Mouse (Mus musculus) lung, embryonic 16.5 days (tissue): ENCODE results near the gene Ip6k3. TPM values are rescaled to one million over a fixed set of nuclear protein-coding genes. Genes with fewer than 3 reads are reported as not detected.
A peak's percentile ranks its signal among the peaks of the same experiment; 100 is the strongest.

ENCODE experiments used
- ATAC-seq: fragments of 200-750 bp; cut with Nextera tagmentation; 2 replicates; pipeline ENCODE4 v1.8.0; 2017; ENCODE audit warnings: low read depth, mild to moderate bottlenecking, moderate library complexity
- H3K27ac ChIP-seq: fragments of 300-500 bp; sonication (generic); 2 replicates; pipeline ENCODE4 v1.5.1; 2014; ENCODE audit warnings: mild to moderate bottlenecking, control low read depth, low read length
- H3K27me3 ChIP-seq: fragments of 300-500 bp; sonication (generic); 2 replicates; pipeline ENCODE4 v1.6.1; 2014; ENCODE audit warnings: low read depth, low read length, mixed read lengths; ENCODE audit not compliant: control insufficient read depth, insufficient read depth
- H3K36me3 ChIP-seq: fragments of 300-500 bp; sonication (generic); 2 replicates; pipeline ENCODE4 v1.6.1; 2014; ENCODE audit warnings: low read length; ENCODE audit not compliant: control insufficient read depth, insufficient read depth
- H3K4me1 ChIP-seq: fragments of 300-500 bp; sonication (generic); replicated peaks from 2 replicates; pipeline ENCODE4 v1.6.1; 2014; ENCODE audit warnings: low read length, mixed read lengths; ENCODE audit not compliant: control insufficient read depth, insufficient read depth
- H3K4me2 ChIP-seq: fragments of 300-500 bp; sonication (generic); 2 replicates; pipeline ENCODE4 v1.6.1; 2014; ENCODE audit warnings: low read depth, low read length, control low read depth
- H3K4me3 ChIP-seq: fragments of 300-500 bp; sonication (generic); 2 replicates; pipeline ENCODE4 v1.5.1; 2014; ENCODE audit warnings: mild to moderate bottlenecking, low read length, control low read depth
- H3K9ac ChIP-seq: fragments of 300-500 bp; sonication (generic); 2 replicates; pipeline ENCODE4 v1.6.1; 2014; ENCODE audit warnings: low read length, control low read depth
- H3K9me3 ChIP-seq: fragments of 300-500 bp; sonication (generic); 2 replicates; pipeline ENCODE4 v1.6.1; 2016; ENCODE audit warnings: low read length; ENCODE audit not compliant: control insufficient read depth
- WGBS: fragments of 180-500 bp; shearing (Covaris S2); extraction: QIAGEN DNeasy Blood & Tissue Kit; methylation state at CpG from one replicate; pipeline ENCODE4 v1.1.7; 2014; 5-methylcytosine and 5-hydroxymethylcytosine counted together
- polyA plus RNA-seq: library from polyadenylated mRNA; unstranded; fragments of >200 nt; fragmentation: Nextera tagmentation; extraction: Ambion mirVana; gene quantifications from 2 replicates; pipeline ENCODE4 v1.2.1, GENCODE M21; 2015

The Ip6k3 gene
- 0.16 and 0.43 TPM in 2 replicates for polyA plus RNA-seq

DNA sequence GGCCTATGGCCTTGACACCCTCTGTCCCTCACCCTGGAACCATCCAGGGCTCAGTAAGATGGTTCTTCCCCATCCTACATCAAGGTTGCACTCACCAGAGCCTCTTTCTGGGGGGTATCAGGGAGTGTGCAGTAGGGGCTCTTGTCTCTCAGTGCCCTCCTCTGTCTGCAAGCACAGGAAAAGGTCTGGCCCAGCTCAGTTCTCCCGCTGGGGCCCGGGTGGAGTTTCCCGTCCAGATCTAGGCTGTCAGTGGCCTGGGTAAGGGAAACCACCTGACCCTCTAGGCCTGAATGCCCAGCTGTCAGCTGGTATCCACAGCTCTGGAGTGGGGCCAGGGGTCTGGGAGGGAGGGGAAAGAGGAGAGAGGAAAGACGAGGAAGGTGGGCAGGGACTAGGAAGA is at the start of gene Ip6k3:
TSS of gene Ip6k3 (minus strand) at position 251 of the 400 bp plus-strand sequence.
- no peak within 1 kb of the TSS for H3K4me3 ChIP-seq
- H3K36me3 ChIP-seq: no peaks in the 10 kb centered on the region
- no peaks in the 10 kb centered on the region for H3K4me1 ChIP-seq
- H3K9me3 ChIP-seq: no peaks in the 10 kb centered on the region
- no peak within 1 kb of the TSS for H3K9ac ChIP-seq
- H3K4me2 ChIP-seq: no peak within 1 kb of the TSS
- H3K27me3 ChIP-seq: no peaks in the 10 kb centered on the region
- 46% methylated on average over 4 of the region's 4 CpGs for WGBS
- peak; percentile 20; the same call in 1 of the 2 replicates for ATAC-seq
- H3K27ac ChIP-seq: no peak within 1 kb of the TSS

DNA sequence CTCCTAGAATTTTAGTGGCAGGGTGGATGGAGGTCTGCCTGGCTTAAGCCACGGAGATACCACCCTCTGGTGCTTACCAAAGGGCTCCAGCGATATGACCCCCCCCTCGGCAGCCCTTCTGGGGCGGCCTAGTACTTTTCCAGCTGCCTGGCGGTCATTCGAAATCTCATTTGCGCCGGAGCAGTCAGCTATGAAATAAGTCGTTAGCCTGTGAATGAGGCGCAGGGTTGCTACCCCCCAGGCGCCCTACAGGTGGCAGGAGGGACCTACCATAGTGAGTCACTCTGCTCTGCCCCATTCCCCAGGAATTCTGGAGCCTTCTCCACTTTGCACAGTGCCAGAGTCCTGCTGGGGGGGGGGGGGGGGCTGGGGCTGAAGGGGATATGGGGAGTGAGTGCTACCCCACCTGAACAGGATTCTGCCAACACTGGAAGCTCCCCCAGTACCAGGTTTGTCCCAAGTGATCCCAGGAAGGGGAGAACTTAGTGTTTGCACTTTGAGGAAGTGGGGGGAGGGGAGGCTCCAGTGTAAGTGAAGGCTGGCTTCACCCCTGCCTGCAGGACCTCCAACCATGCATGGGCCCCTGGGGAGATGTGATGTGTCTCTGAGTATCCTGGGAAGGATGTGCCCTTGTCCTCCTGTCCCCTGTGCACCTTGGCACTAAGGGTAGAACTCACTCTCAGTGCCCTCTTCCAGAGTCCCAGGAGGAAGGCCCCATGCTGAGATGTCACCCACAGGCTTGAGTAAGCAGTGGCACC is 45.4 kb upstream of the Ip6k3 start:
- Histone ChIP-seq H3K4me1 (peaks cover 2% of the 10 kb centered on the region), H3K4me2 (no peak overlapping the region), H3K27ac (no peak overlapping the region), H3K9ac (no peak overlapping the region), H3K4me3 (no peak overlapping the region), H3K9me3 (no peaks in the 10 kb centered on the region), H3K36me3 (no peaks in the 10 kb centered on the region), H3K27me3 (no peaks in the 10 kb centered on the region)
- ATAC-seq: peak; percentile 74
- 3% methylated on average over 11 of the region's 11 CpGs for WGBS

DNA sequence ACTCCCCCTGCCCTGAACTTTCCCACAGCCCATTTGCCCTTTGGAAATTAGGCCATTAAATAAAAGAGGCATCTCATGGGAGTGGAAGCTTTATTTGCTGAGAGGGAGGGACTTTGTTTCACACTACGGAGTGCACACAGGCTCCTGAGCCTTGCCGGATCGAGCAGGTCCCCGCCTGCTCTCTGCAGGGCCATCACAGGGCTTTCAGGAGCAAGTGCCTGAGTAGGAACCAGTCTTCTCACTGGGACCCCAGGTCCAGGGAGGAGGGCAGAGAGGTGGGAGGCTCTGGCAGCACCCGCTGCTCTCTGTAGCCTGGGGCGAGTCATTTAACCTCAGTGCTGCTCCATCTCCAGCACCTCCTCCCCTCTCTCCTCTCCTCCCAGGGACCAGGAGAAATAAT is 44.4 kb upstream of the Ip6k3 start:
- Histone ChIP-seq H3K27me3 (no peaks in the 10 kb centered on the region), H3K36me3 (no peaks in the 10 kb centered on the region), H3K4me1 (peaks cover 6% of the 10 kb centered on the region), H3K9me3 (no peaks in the 10 kb centered on the region), H3K4me2 (no peak overlapping the region), H3K4me3 (no peak overlapping the region), H3K9ac (no peak overlapping the region), H3K27ac (no peak overlapping the region)
- 38% methylated on average over 6 of the region's 6 CpGs for WGBS
- no peak for ATAC-seq

DNA sequence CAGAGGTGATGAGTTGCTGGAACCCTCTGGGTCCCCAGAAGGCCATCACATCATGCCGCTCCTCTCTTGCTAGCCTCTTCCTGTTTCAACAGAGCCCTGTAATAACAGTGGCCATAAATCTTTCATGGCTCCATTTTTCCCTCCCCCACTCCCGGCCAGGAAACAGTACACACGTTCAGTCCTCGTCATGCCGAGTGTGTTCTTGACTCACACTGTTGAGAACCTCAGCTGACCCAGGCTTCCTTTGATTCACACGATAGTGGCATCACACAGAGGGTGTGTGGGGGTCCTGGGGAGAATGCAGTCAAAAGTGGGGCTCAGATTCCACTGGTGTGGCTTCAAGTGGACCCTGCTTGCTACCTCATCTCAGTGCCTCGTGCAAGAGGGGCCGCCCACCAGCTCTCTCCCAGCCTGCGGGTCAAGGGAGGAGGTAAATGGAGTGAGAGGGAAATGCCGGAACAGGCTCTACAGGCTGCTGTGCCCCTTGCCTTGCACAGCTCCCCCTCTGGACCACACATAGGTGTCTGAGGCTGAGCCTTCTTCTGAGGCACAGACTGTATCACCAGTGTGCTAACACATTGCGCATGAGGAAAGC is 39.6 kb upstream of the Ip6k3 start:
- no peak overlapping the region for H3K27ac ChIP-seq
- H3K4me3 ChIP-seq: no peak overlapping the region
- ATAC-seq: no peak
- H3K4me2 ChIP-seq: no peak overlapping the region
- H3K36me3 ChIP-seq: peaks cover 3% of the 10 kb centered on the region
- no peaks in the 10 kb centered on the region for H3K9me3 ChIP-seq
- H3K27me3 ChIP-seq: no peaks in the 10 kb centered on the region
- no peak overlapping the region for H3K9ac ChIP-seq
- WGBS: 23% methylated on average over 11 of the region's 11 CpGs
- peaks cover 16% of the 10 kb centered on the region for H3K4me1 ChIP-seq

DNA sequence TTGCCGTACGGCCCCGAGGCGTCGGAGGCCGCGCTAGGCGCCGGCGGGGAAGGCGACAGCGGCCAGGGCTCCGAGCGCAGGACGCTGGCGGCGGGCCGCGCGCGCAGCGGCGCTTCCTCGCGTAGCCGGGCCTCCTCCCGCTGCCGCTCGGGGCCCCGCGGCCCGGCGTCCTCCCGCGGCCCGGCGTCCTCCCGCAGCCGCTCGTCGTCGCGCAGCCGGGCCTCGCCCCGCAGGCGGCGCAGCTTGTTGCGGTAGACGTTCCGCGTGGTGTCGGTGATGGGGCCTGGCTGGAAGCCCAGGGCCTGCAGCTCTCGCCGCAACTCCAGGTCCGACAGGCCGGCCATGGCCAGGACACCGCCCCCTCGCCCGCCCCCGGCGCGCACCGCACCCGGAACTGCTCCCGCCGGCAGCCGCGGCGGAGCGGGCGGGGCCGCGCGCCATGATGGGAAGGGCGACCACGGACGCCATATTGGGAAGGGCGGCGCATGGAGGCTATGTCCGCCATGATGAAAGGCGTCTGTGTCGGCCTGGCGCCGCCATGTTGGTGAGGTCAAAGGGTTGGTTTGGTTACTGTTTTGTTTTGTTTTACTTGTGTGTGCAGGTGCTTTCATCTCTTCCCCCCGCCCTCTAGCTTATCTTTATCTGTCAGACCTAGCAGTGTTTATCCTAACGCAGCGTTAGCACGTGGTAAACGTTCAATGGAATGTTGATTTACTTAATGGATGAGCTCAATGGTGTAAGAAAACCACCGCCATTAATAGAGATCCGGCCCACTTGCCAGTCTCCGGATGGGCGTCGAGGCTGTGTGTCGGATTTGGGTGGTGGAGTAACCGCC is 36.7 kb upstream of the Ip6k3 start, which contains the start of gene Lemd2:
TSS of gene Lemd2 (minus strand) at position 395 of the 835 bp plus-strand sequence.
- no peaks in the 10 kb centered on the region for H3K9me3 ChIP-seq
- peak within 1 kb of the TSS; percentile 89 for H3K4me3 ChIP-seq
- H3K9ac ChIP-seq: peak within 1 kb of the TSS; percentile 99
- WGBS: 3% methylated on average over 82 of the region's 97 CpGs
- H3K27me3 ChIP-seq: no peaks in the 10 kb centered on the region
- peaks cover 14% of the 10 kb centered on the region for H3K36me3 ChIP-seq
- peak; percentile 97 for ATAC-seq
- H3K4me2 ChIP-seq: peak within 1 kb of the TSS; percentile 91
- peak within 1 kb of the TSS; percentile 94 for H3K27ac ChIP-seq
- peaks cover 16% of the 10 kb centered on the region for H3K4me1 ChIP-seq

DNA sequence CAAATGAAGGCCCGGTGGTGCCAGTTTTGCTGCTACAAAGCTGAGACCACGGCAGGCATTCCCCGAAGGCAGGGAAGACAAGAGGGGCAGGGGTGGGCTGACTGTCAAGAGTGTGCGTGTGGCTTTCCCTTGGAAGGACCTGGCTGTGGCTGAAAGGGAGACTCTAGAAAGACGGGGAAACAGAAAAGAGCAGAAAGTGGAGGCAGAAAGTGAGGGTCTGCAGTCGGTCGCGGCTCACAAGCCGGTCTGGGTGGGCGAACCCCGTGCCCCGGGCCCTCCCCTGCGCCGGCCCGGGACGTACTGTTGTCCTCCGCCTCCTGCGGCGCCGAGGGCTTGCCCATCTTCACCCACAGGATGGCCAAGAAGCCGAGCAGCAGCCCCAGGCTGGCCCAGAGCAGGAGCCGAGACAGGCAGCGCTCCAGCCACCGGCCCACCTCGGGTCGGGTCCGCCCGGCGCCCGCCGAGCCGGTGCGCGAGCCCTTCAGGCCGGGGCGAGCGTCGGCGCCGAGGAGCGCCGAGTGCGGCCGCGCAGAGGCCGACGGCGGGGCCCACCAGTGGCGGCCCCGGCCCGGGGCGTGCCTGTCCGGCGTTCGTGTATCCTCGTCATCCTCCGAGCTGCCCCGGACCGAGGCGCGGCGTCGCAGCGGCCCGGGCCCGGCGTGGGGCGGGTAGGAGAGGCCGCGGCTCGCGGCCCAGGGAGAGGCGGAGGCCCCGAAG is 35.9 kb upstream of the Ip6k3 start:
- under 1% methylated on average over 50 of the region's 74 CpGs for WGBS
- H3K9ac ChIP-seq: peak overlapping the region; percentile 99
- H3K27ac ChIP-seq: peak overlapping the region; percentile 94
- peaks cover 20% of the 10 kb centered on the region for H3K36me3 ChIP-seq
- no peaks in the 10 kb centered on the region for H3K27me3 ChIP-seq
- ATAC-seq: peak; percentile 16
- peaks cover 16% of the 10 kb centered on the region for H3K4me1 ChIP-seq
- peak overlapping the region; percentile 91 for H3K4me2 ChIP-seq
- no peaks in the 10 kb centered on the region for H3K9me3 ChIP-seq
- peak overlapping the region; percentile 89 for H3K4me3 ChIP-seq

DNA sequence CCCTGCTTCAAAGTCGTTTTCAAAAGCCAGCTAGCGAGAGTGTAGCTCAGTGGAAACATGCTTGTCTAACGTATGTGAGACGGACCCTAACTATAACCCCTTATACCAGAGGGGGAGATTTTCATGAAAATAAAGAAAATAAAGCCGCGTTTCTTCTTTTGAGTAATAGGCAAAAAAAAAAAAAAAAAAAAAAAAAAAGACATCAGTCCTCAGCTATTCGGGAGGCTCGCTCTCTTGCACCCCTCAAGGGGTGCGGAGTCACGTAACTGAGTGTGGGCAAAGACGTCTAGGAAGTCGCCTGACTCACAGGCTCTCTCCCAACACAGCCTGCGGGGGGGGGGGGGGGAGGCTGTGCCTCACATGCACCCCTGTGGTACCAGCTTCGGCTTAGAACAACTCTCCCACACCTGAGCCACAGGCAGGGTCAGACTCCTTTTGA is 35.3 kb upstream of the Ip6k3 start:
- 31% methylated on average over 14 of the region's 14 CpGs for WGBS
- ATAC-seq: no peak

DNA sequence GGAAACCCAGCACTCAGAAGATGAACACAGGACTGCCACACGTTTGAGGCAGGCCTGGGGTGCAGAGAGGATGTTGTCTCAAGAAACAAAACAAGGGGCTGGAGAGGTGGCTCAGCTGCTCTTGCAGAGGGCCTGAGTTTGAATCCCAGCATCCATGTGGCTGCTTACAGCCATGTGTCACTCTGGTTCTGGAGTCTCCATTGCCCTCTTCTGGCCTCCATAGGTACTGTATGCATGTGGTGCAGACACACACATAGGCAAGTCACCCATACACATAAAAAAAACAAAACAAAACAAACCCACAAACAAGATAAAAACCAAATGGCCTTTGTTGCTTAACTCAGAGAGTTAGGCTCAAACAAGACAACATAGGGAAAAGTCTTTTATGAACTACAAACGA is 34.4 kb upstream of the Ip6k3 start:
- no peak for ATAC-seq
- 74% methylated on average over 2 of the region's 2 CpGs for WGBS
- no peaks in the 10 kb centered on the region for H3K27me3 ChIP-seq
- no peak overlapping the region for H3K4me3 ChIP-seq
- no peak overlapping the region for H3K9ac ChIP-seq
- H3K9me3 ChIP-seq: no peaks in the 10 kb centered on the region
- H3K36me3 ChIP-seq: peaks cover 28% of the 10 kb centered on the region
- peaks cover 12% of the 10 kb centered on the region for H3K4me1 ChIP-seq
- H3K27ac ChIP-seq: no peak overlapping the region
- no peak overlapping the region for H3K4me2 ChIP-seq

More for the DNA sequence above, 35.3 kb upstream of the Ip6k3 start:
- peaks cover 24% of the 10 kb centered on the region for H3K36me3 ChIP-seq
- H3K4me2 ChIP-seq: peak overlapping the region; percentile 91
- H3K27ac ChIP-seq: peak overlapping the region; percentile 94; the same call in 1 of the 2 replicates
- peak overlapping the region; percentile 99 for H3K9ac ChIP-seq
- H3K27me3 ChIP-seq: no peaks in the 10 kb centered on the region
- no peaks in the 10 kb centered on the region for H3K9me3 ChIP-seq
- peaks cover 16% of the 10 kb centered on the region for H3K4me1 ChIP-seq
- peak overlapping the region; percentile 89 for H3K4me3 ChIP-seq
